In genomic region chr5:116396104-116396503, GRCm38 (mm10) we compare ENCODE assay signal across 22 mouse cellular contexts. TPM values are rescaled to one million over a fixed set of nuclear protein-coding genes. Genes with fewer than 3 reads are reported as not detected.
"Had no signal": no experiment of that assay in that cellular context is flagged by ENCODE, and none has a peak within 500 bp of the region (broad histone marks: within the 10 kb centered on the region; RNA-seq: fewer than 3 reads in every experiment).

No protein-coding gene starts in this region.

- H3K27me3 ChIP-seq: heart, embryonic 15.5 days; hindbrain, embryonic 12.5 days; intestine, embryonic 15.5 days; limb, embryonic 12.5 days; liver, embryonic 13.5 days; liver, embryonic 15.5 days had no signal

- H3K4me1 ChIP-seq: hindbrain, embryonic 12.5 days; intestine, embryonic 15.5 days; limb, embryonic 12.5 days; liver, embryonic 13.5 days; liver, embryonic 15.5 days had no signal

- DNase-seq: gastrocnemius, postnatal 14 days; gastrocnemius, postnatal 36 days; heart, adult 11 months; heart, adult 2 months; heart, postnatal 4 days; kidney, adult 18-20 months; kidney, adult 8-10 months; kidney, postnatal 10 days; kidney, postnatal 36 days; liver; liver, embryonic 13.5 days had no signal

- H3K36me3 ChIP-seq: heart, embryonic 13.5 days; heart, embryonic 15.5 days; hindbrain, embryonic 10.5 days; hindbrain, embryonic 12.5 days; intestine, embryonic 15.5 days; limb, embryonic 10.5 days; limb, embryonic 12.5 days; liver, embryonic 13.5 days; liver, embryonic 15.5 days had no signal

- H3K4me3 ChIP-seq: heart, adult 2 months; heart, embryonic 13.5 days; heart, embryonic 15.5 days; hindbrain, embryonic 10.5 days; hindbrain, embryonic 12.5 days; intestine, embryonic 15.5 days; left cerebral cortex, adult 2 months; limb, embryonic 10.5 days; limb, embryonic 12.5 days; liver, embryonic 13.5 days; liver, embryonic 15.5 days had no signal

- H3K27ac ChIP-seq: heart, adult 2 months; heart, embryonic 13.5 days; heart, embryonic 15.5 days; hindbrain, embryonic 10.5 days; hindbrain, embryonic 12.5 days; hindbrain, embryonic 14.5 days; intestine, embryonic 15.5 days; left cerebral cortex, adult 2 months; limb, embryonic 10.5 days; limb, embryonic 12.5 days; liver, embryonic 13.5 days; liver, embryonic 15.5 days had no signal

RNA-seq across cellular contexts. Expression of gene Hspb8, which starts 26.6 kb away (rescaled TPM):
- polyA plus RNA-seq: inflammation-experienced regulatory T-cells, adult 6 months had no signal
